Mouse (Mus musculus): ENCODE data around the gene Ehmt1. TPM values are rescaled to one million over a fixed set of nuclear protein-coding genes. Genes with fewer than 3 reads are reported as not detected.
A peak's percentile ranks its signal among the peaks of the same experiment; 100 is the strongest.

Gene Ehmt1
- polyA plus RNA-seq, 2 experiments from 2014 or later: 49.2 to 76.4 TPM

GRCm38 (mm10) chr2:24796833-24797457 lies 122.5 kb downstream of the Ehmt1 start:
- ATAC-seq: no peak

DNA sequence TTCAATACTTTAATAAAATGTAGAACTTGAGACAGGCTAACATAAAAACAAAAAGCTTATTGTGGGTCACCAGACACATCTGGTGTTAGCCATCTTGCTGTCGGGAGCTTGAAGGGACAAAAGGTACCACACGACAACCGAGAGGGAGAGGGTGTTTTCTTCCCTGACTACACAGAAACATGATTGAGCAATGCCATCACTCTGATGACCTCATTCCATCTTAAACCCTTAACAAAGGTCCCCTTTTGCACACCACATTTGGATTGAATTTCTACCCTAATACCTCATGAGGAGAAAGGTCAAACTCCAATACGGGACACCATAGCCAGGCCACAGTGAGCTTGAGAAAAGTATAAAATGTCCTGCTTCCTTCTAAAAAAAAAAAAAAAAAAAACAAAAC lies 132.2 kb downstream of the Ehmt1 start:
- ATAC-seq: no peak

DNA sequence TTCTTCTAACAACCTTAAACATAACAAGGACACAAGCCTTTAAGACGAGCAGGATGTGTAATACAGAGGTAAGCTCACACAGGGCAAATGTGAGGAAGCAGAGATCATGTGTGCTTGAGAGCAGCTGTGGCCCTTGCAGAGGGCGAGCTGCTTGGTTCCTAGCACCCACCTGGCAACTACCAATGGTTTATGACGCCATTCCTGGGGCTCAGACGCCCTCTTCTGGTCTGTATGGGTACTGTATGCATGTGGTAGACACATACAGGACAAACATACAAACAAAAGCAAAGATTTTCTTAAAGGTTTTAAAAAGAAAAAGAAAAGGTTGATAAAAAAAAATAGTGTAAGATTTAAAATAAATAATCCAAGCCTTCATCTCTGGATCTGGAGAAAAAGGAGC lies 138.2 kb downstream of the Ehmt1 start:
- ATAC-seq: no peak

GRCm38 (mm10) chr2:24776831-24777230 lies 142.6 kb downstream of the Ehmt1 start:
- ATAC-seq: no peak

GRCm38 (mm10) chr2:24775951-24776587 lies 143.3 kb downstream of the Ehmt1 start:
- ATAC-seq: no peak

DNA sequence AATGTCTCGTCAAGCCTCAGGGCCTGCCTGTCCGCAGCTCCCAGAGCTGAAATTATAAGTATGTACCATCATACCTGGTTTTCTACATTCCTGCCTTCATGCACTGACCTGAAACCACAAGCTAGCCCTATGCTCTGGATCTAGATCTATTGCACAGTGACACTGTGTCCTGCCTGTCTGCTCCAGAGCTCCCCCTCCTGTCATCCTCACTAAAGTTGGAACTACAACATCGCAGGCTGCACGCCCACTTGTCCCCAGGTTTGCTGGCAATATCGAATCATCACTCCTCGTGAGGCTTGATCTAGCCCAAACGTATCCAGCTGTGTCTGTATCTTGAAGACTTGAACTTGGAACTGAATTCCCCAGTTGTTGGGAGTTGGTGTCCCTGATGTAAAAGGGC lies 144.6 kb downstream of the Ehmt1 start:
- no peak for ATAC-seq

DNA sequence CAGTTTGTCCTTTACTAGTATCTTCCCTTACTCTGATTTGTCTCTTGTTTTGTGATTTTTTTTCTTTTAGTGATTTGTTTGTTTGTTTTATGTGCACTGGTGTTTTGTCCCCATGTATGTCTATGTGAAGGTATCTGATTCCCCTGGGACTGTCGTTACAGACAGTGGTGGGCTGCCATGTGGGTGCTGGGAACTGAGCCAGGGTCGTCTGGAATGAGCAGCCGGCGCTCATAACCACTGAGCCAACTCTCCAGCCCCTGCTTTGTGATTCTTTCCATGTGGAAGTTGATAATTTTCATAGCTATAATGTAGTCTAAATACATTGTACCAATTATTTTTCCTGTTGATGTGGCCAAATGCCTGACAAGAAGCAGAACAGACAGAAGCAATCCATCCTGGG lies 148.6 kb downstream of the Ehmt1 start:
- ATAC-seq: no peak

DNA sequence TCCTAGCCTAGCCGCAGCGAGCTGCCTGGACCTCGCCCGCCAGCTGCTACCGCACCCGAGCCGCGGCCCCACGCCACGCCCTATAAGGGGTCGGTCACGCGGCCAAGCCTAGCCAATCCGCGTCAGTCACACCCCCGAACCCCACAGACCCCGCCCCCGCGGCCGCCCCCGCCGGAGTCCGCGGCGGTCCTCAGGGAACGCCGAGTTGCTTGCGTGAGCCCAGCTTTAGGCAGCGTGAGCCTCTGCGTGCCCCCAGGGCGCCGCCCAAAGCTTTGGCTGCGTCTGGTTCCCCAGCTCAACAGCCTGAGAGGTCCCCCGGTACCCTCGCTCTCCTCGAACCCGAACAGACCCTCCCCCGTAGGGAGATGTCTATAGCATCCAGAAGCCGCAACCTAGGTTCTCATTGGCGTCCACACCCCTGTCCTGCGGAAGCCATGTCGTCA lies 156.3 kb downstream of the Ehmt1 start, which contains the start of gene Cacna1b:
TSS of gene Cacna1b (minus strand) at position 38 of the 443 bp plus-strand sequence.
- no peak for ATAC-seq

- ATAC-seq: no peak
These were observed 156.9 kb downstream of the Ehmt1 start for GRCm38 (mm10) chr2:24762446-24762960.

DNA sequence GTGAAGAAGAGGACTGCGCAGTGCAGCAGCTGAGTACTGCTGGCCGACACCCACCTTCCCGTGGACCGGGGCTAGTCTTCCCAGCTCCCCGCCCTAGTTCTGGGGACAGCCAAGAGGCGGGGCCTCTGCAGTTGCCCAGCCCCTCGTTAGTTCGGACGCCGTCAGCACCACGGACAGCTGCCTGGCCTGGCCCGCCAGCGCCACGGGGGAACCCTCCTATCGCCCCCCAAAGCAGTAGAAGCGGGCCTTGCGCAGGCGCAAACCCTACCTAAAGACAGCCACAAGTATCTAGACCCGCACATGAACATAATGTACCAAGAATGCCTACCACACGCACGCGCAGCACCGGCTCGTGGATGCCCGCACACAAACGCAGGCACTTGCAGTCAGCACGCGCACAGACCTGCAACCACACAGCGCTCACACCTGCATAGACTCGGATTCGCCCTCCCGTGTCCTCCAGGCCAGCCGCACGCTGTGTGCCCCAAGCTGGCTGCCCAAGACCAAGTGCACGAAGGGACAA lies 157.4 kb downstream of the Ehmt1 start:
- no peak for ATAC-seq

DNA sequence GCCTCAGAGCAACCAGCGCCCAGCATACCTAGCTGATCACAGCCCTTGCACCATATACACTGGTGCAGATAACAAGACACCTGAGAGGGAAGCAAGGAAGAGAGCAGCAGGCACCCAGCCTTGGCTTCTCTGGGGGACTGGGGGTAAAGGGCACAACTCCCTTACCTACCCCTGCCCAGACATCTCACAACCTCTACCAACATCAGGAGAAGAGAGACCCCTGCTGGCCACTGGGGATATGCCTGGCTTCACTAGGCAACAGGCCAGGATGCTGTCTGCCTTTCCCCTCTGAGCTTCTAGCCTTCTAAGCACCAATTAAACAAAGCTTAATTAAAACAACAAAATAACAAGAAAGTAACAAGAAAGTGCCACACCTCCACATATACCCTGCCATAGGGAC lies 164.1 kb downstream of the Ehmt1 start:
- ATAC-seq: no peak

DNA sequence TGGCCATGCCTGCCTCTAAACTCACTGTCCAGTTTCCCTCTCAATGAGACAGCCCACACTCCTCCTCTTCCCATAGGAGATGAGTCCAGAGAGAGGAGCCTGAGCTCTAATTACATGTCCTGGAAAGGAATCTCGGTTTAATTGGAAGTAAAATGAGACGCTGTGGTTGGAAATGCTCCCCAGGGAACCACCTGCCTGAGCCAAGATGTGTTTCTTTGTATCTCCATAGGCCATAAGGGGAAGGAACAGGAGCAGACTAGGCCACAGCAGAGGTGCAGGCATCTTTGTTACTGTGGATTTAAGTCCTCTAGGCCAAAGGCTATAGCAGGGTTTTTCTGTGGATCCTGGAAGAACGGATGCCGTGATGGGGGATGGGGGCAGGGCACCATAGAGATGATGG lies 166.8 kb downstream of the Ehmt1 start:
- no peak for ATAC-seq

DNA sequence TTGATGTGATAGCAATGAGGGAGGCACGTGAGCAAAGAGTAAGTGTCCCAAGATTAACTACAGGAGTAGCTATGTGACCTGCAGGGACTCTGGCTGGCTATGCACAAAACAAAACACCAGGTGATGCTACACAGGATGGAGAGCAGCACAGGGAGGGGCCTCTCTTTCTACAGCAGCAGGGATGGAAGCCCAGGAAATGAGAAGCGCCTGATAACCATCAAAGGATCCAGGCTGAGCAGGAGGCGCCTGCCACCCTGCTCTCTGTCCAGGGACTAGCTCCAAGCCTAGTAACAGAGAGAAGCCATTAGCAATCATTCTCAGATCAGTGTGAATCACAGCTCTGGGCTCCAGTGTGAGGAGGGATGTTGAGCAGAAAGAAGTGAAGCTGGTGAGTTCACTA lies 169.4 kb downstream of the Ehmt1 start:
- peak; percentile 49 for ATAC-seq

- ATAC-seq: peak; percentile 63
These were observed 171.5 kb downstream of the Ehmt1 start for GRCm38 (mm10) chr2:24747878-24748277.

Other genes with a start within 250 kb of the Ehmt1 start
- gene Cacna1b, start 156.5 kb downstream of the Ehmt1 start, polyA plus RNA-seq (2017; shearing (Covaris generic)): under 1 TPM; 0.06 to 0.22 TPM
- gene Arrdc1, start 15.6 kb upstream of the Ehmt1 start, polyA plus RNA-seq (2017; shearing (Covaris generic)): 100 to 1,000 TPM; 223 to 311 TPM
- gene Zmynd19, start 30.2 kb upstream of the Ehmt1 start, polyA plus RNA-seq (2017; shearing (Covaris generic)): 1 to 10 TPM in 1 of 2 experiments, under 1 TPM in 1; 0.89 to 1.4 TPM
- gene Dph7, start 42.8 kb upstream of the Ehmt1 start, polyA plus RNA-seq (2017; shearing (Covaris generic)): 10 to 100 TPM; 34.2 to 42.6 TPM
- gene Mrpl41, start 55.5 kb upstream of the Ehmt1 start, polyA plus RNA-seq (2017; shearing (Covaris generic)): 10 to 100 TPM; 91.6 to 98.5 TPM
- 100 to 1,000 TPM in 1 of 2 experiments, 10 to 100 TPM in 1; 65.8 to 117 TPM for gene Pnpla7, start 56.4 kb upstream of the Ehmt1 start, polyA plus RNA-seq (2017; shearing (Covaris generic))
- 10 to 100 TPM in 1 of 2 experiments, 1 to 10 TPM in 1; 8.6 to 13.7 TPM for gene Nsmf, start 134.7 kb upstream of the Ehmt1 start, polyA plus RNA-seq (2017; shearing (Covaris generic))
- gene Entpd8, start 160.7 kb upstream of the Ehmt1 start, polyA plus RNA-seq (2017; shearing (Covaris generic)): under 1 TPM in 1 of 2 experiments, not detected in 1; 0.52 TPM
- gene Noxa1, start 175.5 kb upstream of the Ehmt1 start, polyA plus RNA-seq (2017; shearing (Covaris generic)): 1 to 10 TPM; 5.5 to 7.0 TPM